Mouse (Mus musculus) hindlimb bud, embryonic 11.5 days (tissue): Measurements from ENCODE around the gene Tulp1.
"Not testable (repeated sequence)": the region's sequence is repeated elsewhere in the genome, so short reads cannot be mapped to it uniquely, and the experiment has no call there.

Source experiments
- DNase-seq: peaks from one replicate; pipeline ENCODE4 v3.0.0-alpha.2; 2012; ENCODE audit warnings: low read depth, low spot score; ENCODE audit errors: extremely low spot score

The Tulp1 gene

DNA sequence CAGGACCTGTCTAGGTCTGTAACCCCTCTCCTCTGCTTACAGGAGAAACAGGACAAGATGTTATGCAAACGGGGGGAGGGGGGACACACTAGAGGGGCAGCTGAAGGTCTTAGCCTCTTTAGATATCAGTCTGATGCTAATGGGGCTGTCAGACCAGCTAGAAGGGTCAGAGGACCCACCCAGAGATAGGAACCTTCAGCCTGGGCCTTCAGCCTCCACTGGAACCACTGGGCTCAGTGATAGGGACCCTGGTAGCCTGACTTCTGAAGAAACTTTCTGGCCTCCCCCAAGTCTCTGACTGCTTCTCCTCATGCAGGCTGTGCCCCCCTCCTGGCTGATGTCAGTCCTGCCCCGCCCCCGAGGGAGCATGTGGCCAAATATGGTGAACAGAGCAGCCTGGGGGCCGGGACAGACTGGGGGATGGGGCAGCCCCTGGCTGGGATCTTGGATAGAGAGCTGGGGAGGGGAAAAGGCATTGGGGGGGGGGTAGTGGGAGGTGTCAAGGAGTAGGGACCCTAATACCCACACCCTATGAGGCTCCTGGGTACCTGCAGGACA lies 20.9 kb downstream of the Tulp1 start:
- DNase-seq = no peak

DNA sequence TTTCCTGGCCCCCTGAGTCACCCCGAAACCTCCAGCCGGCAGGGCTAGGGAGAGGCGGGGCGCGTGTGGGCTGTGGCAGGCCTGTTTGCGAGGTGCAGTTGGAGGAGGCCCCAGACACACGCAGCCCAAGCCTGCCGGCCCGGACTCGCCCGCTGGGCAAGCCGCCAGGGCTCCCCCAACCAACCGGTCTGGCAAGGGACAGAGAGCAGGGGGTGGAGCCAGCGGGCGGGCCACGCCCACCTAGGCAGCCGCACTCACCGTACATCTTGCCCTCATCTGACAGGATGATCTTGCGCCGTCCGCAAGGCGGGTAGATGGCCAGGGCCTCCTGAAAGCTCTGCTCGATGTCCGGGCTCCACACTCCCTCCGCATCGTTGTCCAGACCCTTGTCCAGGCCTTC lies 23.9 kb downstream of the Tulp1 start:
- no peak for DNase-seq

DNA sequence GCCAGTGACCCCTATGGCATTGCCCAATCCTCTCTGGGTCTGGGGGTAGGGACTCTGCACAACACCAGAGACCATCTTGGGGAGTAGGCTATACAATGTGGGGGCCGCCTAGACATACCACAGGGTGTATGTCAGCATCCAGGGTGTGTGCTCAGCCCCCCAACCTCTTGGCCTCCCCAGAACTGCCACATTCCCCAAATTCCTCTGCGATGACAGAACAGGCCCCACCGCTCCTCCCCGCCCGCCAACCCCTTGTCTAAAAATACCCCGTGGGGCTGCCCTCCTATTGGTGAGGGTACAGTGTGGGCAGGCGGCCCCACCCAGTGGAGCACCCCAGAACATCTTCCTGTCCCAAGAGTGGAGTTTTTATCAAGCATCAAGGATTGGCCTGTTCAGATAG lies 24.4 kb downstream of the Tulp1 start:
- no peak for DNase-seq

DNA sequence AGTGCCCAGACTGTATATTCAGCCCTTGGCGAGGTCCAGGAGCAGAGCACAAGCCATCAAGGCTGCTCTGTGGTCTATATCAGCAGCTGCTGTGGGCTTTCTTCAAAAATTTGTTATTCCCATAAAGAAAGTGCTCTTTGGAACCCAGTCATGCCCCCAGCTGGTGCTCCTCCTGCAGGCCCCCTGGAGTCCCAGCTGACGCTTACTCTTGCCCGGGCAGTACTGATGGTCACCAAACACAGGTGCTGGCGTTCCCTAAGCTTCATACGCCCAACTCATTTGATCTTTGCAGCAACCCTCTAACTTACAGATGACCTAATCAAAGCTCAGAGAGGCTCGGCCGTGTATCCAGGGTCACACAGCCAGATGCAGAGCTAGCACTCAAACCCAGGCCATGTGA lies 27.5 kb downstream of the Tulp1 start:
- no peak for DNase-seq

DNA sequence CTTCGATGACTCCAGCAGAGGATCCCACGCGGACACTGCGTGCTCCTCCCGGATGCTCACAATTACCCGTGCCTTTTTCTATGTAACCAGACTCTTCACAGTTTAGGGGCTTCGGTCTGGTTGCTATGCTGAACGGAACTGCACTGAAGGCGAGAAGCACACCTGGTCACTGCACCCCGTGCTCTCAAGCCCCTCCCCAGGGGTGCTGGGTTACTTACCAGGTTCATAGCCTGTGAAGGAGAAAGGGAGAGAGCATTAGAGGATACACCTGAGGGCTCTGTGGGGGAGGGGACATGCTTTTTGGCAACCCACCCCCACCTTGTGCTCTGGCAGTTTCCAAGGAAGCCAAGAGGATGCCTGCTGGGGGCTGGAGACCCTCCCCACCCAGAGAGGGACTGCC lies 29.8 kb downstream of the Tulp1 start:
- no peak for DNase-seq

DNA sequence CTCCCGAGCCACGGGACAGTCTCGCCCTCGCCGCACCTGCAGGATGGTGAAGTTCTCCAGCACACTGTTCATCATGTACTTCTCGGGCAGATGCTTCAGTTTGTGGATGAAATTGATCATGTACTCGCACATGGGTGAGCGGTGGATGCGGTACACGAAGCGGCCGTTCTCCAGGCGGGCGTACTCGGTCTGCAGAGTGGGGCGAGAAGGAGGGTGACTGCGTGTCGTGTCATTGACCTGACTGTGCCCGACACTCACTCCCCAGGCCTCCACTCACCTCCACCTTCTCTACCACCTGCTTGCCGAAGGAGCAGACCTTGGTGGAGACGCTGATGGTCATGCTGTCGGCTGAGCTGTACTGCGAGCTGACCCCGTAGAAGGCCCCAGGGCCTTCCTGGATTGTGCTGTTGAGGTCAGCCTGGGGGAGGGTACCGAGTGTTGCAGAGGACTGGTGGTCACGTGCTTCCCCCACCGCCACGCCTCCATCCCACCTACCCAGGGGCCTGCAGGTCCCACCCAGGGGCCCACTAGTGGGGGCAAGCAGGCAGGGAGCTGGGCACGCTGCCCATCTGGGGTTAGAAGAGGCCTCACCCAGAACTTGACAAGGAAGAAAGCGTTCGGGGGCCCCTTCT lies 32.0 kb downstream of the Tulp1 start:
- DNase-seq = no peak

DNA sequence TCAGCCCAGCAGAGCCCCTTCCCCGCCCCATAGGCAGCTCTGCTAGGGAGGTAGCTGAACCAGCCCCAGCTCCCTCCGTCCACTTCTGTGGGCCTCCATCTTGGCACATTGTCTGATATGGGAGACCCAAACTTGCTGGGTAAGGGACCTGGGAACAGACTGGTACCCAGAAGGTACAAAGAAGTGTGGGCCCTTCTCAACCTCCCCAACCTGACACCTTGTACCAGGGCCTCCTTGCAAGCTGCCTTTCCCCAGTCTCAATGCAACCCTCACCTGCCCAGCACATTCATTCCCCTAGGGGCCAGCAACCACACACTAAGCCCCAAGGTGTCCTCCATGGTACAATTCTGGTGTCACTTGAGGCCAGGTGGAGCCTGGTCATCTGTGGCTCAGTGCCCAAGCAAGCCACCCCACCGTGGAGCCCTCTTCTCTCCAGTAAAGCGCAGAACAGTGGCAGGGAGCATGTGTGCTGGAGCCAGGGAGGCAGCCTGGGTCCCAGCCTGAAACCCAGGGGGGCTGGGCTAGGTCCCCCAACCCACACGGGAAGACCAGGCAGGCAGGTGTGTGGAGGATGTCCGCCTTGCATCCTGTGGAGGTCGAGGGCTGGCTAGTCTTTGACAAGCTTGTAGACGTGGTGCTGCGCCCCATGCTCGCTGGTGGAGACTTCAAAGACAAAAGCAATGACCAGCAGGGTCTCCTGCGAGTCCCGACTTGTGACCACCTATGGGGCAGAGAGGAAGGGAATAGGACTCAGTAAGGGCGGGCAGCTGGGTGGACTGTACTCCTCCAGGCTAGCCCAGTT lies 32.7 kb downstream of the Tulp1 start:
- no peak for DNase-seq

DNA sequence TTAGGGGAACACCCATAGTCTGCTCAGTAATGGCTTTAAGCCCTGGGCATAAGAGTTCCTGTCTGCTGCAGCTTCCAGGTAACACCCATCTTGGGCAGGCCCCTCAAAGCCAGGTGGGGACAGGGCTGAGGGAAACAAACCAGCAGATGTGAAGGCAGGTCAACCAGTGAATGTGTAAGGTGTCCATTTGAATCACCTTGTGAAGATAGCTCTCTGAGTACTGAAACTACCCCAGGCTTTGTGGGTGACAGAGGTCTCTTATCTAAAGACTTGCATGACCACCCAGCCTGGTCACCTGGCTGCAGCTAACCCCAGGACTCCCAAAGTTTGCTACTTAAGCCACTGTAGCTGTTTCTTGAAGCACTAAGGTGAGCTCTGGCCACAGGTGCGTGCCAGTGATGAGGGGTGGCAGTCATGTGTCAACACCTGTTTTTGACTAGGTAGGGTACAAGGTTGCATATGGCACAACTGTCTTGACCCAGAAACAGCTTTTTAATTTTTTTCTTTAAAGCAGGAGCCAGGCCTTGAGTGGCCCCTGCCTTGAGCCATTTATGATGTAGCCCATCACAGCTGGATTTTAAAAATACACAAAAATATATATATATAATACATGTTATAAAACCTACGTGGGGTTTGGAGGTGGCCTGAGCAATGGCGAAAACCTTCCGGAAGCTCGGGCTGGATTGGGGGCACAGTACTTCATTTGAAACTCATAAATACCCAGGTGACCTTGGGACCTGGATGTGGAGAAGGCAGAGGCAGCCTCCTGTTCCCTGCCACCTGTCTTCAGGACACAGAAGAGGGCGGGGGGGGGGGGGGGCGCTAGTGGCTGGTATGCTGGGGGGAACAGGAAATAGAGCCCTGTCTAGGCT lies 33.5 kb downstream of the Tulp1 start:
- DNase-seq = no peak

DNA sequence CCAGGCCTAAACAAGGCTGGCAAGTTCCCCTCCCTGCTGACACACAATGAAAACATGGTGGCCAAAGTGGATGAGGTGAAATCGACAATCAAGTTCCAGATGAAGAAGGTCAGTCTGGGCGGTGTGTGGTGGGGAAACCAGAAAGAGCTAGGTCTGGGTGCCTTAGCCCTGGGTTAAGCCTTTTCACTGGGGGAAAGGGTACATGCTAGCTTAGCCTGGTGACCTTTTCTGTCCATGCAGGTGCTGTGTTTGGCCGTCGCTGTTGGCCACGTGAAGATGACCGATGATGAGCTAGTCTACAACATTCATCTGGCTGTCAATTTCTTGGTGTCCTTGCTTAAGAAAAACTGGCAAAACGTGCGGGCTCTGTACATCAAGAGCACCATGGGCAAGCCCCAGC lies 34.4 kb downstream of the Tulp1 start:
- DNase-seq = not testable (repeated sequence)

DNA sequence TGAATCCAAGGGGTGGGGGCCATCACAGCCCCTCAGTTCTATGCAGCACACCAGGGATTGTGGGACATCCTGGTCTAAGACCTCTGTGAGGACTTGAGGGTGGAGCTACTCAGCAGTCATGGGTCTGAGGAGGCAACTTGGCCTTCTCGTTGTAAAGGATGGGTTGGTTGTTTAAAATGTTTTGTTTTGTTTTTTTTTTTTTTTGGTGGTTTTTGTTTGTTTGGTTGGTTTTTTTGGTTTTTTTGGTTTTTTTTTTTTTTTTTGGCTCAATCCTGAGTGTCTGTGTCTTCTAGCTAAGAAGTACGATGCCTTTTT lies 34.8 kb downstream of the Tulp1 start:
- no peak for DNase-seq

DNA sequence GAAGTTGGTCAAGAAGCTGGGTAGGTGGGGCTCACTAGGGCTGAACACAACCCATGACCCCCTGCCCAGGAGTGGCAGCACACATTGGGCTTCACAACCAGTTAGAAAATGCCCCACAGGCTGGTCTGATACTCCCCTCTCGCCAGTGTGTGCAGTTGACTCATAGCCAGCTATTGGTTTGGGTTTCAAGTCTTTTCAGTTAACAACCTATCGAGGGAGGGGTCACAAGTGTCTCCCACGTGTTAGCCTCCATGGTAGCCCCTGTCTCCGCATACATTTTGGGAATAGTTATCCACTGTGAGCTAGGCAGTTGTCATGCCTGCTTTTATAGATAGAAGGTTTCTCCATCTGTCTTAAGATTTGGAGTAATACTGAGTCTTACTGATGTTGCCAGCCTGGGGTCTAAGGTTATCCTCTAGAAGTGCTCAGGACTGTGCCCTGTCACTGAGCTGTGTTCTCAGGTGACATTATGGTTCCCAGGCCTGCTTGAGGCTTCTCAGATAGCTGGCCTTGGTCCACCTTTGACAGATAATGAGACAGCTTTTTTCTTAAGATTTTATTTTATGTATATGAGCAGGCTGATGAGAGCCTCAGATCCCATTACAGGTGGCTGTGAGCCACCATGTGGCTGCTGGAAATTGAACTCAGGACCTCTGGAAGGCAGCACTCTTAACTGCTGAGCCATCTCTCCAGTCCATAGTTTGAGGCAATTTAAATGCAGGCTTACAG lies 35.4 kb downstream of the Tulp1 start:
- no peak for DNase-seq

DNA sequence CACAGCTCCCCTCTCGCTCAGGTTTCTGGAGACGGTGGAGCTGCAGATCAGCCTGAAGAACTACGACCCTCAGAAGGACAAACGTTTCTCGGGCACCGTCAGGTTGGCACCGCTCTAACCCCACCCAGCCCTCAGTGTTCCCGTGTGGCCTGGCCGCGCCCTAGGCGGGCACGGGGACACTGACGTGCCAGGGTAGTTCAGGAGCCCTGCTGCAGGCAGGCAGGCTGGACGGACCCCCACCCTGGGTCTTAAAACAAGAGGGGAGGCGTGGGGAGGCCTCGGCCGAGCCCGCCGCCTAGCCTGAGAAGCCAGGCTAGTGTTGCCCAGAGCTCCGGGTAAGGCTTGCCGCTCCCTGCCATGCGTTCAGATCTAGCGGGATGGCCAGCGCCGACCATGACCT lies 36.1 kb downstream of the Tulp1 start:
- no peak for DNase-seq

DNA sequence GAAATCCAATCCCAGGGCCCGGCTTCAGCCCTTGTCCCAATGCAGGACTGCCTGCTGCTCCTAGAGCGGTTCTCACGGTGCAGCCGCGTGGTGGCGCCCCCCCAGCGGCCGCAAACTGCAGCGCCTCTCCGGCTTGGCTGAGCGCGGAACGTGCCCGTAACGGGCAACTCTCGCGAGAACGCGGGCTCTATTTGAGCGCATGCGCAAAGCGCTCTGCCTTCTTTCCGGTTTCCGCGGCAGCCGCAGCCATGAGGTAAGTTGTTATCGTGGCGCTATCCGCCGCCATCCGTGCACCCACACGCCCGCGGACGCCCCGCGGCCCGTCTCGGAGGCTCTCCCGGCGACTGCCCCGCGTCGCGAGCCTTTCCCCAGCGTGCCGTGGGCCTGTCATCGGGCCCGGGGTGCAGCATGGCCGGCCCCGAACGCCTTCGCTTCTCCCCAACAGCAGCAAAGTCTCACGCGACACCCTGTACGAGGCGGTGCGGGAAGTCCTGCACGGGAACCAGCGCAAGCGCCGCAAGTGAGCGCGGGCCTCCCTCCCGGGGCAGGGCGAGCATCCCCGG lies 36.6 kb downstream of the Tulp1 start, which contains the start of gene Rpl10a:
Gene Rpl10a (plus strand): TSS at position 106 of the 563 bp plus-strand sequence.
- peak; percentile 91 for DNase-seq

DNA sequence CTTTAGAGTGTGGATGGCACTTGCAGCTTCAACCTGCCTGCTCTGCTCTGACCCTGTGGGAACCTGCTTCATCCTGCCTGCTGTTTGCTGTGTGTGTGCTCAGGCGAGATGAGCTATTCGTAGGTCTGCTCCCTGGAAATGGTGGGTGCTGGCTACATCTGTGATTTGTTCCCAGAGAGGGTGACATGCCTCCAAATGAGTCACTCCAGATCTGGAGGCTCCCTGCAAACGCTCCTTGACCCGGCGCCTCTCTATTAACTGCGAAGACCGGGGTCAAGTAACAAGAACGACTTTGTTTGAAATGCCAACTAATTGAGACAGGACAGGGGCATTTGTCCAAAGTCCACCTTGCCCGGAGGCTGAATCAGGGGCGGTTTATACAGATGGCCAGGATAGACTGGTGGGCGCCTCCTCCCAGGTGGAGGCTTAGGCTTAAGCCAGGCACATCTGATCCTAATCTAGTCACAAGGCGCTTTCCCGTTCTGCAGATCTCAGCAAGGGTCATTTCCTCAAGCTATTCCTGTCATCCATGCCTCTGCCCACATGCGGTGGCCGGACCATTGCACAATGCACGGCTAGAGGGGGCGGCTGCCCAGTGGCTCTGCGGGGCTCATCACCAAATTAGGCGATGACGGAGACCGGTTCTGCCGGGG lies 37.2 kb downstream of the Tulp1 start:
- no peak for DNase-seq

DNA sequence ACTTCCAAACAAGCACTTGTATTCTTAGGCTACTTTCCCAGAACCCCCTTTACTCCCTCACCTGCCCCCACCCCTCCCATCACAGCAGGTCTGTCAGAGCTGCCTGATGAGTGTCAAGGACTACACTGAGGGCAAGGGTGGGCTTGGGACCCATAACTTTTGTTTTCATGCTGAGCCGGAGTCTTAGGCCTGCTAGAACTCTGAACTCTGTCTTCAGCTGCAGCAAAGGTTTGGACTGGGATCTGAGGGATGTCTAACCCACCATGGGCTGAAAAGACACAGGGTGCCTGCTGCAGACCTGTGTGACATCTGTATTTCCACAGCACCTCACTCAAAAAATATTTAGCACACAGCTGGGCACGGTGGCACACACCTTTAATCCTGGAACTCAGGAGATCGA lies 38.1 kb downstream of the Tulp1 start:
- DNase-seq = no peak

DNA sequence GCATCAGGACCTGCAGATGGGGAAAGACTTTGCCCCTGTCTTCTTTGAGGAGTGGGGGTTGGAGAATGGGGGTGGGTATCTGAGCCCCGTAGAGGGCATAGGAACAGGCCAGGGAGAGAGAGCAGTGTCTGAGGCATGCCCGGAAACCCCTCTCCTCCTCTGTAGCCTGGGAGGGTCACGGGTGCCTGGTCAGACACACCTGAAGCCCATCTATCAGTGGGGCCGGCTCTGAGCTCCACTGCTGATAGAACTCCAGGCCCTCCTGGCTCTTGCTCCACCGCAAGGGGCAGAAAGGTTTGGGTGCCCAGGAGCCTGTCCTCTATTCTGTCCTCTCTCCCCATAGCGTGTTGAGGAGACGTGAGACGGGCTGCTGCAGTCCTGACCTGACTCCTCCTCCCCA lies 39.3 kb downstream of the Tulp1 start:
- no peak for DNase-seq

DNA sequence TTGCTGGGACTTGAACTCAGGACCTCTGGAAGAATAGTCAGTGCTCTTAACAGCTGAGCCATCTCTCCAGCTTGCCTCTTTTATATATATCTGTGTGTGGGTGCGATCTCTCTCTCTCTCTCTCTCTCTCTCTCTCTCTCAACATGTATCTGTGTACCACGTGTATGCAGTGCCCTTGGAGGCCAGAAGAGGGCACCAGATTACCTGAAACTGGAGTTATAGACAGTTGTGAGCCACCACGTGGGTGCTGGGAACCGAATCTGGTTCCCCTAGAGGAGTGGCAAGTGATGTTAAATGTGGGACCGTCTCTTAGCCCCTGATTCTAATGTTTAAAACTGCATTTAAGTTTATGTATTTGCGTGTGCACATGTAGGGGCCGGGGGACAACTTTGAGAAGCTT lies 40.6 kb downstream of the Tulp1 start:
- DNase-seq = not testable (repeated sequence)

DNA sequence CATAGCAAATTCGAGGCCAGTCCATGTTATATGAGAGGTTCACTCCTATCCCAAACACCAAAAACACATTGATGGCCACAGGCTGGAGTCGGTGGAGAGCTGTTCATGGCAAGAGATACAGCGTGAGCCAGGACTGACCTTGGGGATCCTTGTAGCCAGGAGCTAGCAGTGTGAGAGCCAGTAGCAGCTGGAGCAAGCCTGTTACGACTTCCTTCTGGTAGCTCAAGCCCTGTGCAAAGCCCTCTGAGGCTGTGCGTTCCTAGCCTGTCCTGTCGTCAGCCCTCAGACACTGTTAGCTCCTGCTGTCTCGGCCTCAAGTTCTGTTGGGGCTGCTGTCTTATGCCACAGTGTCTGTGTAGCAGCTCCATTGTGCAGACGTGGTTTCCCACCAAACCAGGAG lies 41.2 kb downstream of the Tulp1 start:
- DNase-seq = no peak

DNA sequence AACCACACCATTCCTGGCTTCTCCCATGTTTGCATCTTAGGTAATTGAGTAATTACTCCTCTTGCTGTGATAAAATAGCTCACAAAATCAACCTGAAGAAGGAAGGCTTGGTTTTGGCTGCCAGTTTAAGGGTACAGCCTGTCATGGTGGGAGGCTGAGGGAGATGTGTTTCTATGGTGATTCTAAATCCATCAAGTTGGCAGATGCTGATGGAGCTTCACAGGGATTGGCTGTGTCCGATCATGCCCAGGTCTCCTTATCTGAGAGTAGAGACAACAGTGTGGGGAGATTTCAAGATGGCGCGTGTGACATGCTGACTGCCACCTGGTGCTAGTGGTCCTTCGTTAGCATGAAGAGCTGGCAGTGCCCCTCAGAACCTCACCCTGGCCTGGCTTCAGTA lies 43.3 kb downstream of the Tulp1 start:
- DNase-seq = no peak

DNA sequence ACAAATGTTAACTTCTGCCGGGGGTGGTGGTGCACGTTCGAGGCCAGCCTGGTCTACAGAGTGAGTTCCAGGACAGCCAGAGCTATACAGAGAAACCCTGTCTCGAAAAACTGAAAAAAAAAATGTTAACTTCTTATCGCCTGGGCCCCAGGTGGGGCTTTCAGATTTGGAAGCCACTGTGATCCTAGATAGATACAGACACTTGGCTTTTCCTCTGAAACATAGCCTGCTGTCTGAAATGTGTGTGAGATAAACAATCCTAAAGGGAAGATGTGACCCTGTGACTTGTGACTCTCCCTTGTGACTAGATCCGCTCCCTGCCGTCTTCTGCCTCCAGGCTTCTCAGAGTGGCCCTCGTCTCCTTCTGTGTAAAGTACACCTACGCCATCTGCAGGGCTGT lies 47.3 kb downstream of the Tulp1 start:
- no peak for DNase-seq
